Mouse (Mus musculus) ES-Bruce4 (cell line): ENCODE measurements around the gene Lpp. TPM values are rescaled to one million over a fixed set of nuclear protein-coding genes. Genes with fewer than 3 reads are reported as not detected.

Experiments used
- H3K27ac ChIP-seq: 2 replicates; pipeline ENCODE4 v1.5.1; 2012; ENCODE audit warnings: low read length, inconsistent platforms; ENCODE audit not compliant: insufficient read depth
- H3K27me3 ChIP-seq: 2 replicates; pipeline ENCODE4 v1.6.1; 2012; ENCODE audit warnings: mild to moderate bottlenecking, low read length, inconsistent platforms; ENCODE audit not compliant: control insufficient read depth, poor library complexity, insufficient read depth, severe bottlenecking
- H3K36me3 ChIP-seq: 2 replicates; pipeline ENCODE4 v1.6.1; 2012; ENCODE audit warnings: inconsistent platforms, mild to moderate bottlenecking, low read length, moderate library complexity; ENCODE audit not compliant: control insufficient read depth, poor library complexity, insufficient read depth, severe bottlenecking
- H3K4me1 ChIP-seq: one replicate; pipeline ENCODE4 v1.8.1; 2011; ENCODE audit warnings: low read length; ENCODE audit not compliant: control insufficient read depth, insufficient read depth
- H3K4me3 ChIP-seq: 2 replicates; pipeline ENCODE4 v1.5.1; 2011; ENCODE audit warnings: low read depth, mild to moderate bottlenecking, low read length
- H3K9ac ChIP-seq: 2 replicates; pipeline ENCODE4 v1.6.1; 2012; ENCODE audit warnings: low read depth, mild to moderate bottlenecking, inconsistent platforms; ENCODE audit not compliant: poor library complexity, severe bottlenecking
- H3K9me3 ChIP-seq: replicated peaks from 2 replicates; pipeline ENCODE4 v1.6.1; 2012; ENCODE audit warnings: mild to moderate bottlenecking, low read length, inconsistent platforms; ENCODE audit not compliant: control insufficient read depth, poor library complexity, insufficient read depth, severe bottlenecking
- CTCF ChIP-seq: IDR thresholded peaks from one replicate; pipeline ENCODE4 v1.8.1; 2011; ENCODE audit warnings: low read depth, low read length
- EP300 ChIP-seq: IDR thresholded peaks from 2 replicates; pipeline ENCODE4 v1.6.1; 2011; ENCODE audit warnings: low read depth, low read length; ENCODE audit not compliant: insufficient read depth
- POLR2A ChIP-seq: IDR thresholded peaks from one replicate; pipeline ENCODE4 v1.8.1; 2011; ENCODE audit warnings: low read length; ENCODE audit not compliant: insufficient read depth
- polyA plus RNA-seq: library from polyadenylated mRNA; stranded (reverse); fragments of >200 nt; gene quantifications from 2 replicates; pipeline ENCODE4 v1.2.4, GENCODE M21; 2011; ENCODE audit warnings: low read depth; ENCODE audit not compliant: missing spikeins, insufficient read depth, insufficient read length

Gene Lpp
- polyA plus RNA-seq, 1 experiment = 48.5 TPM

GRCm38 (mm10) chr16:24607896-24608457 lies 214.7 kb downstream of the Lpp start:
- Histone ChIP-seq H3K9me3 (no peaks in the 10 kb centered on the region), H3K27me3 (no peaks in the 10 kb centered on the region), H3K4me3 (no peak overlapping the region), H3K9ac (no peak overlapping the region), H3K36me3 (no peaks in the 10 kb centered on the region), H3K4me1 (no peaks in the 10 kb centered on the region), H3K27ac (no peak overlapping the region)
- TF ChIP-seq EP300 = no peak
- TF ChIP-seq CTCF = no peak

GRCm38 (mm10) chr16:24619458-24619857 lies 226.2 kb downstream of the Lpp start:
- H3K9me3 ChIP-seq = no peaks in the 10 kb centered on the region
- no peaks in the 10 kb centered on the region for H3K36me3 ChIP-seq
- no peak overlapping the region for H3K27ac ChIP-seq
- no peaks in the 10 kb centered on the region for H3K27me3 ChIP-seq
- no peaks in the 10 kb centered on the region for H3K4me1 ChIP-seq
- H3K9ac ChIP-seq = no peak overlapping the region
- H3K4me3 ChIP-seq = no peak overlapping the region
- TF ChIP-seq EP300 (no peak), POLR2A (no peak), CTCF (no peak)

- TF ChIP-seq CTCF (no peak), EP300 (no peak), POLR2A (no peak)
- H3K4me1 ChIP-seq = no peaks in the 10 kb centered on the region
- H3K9me3 ChIP-seq = no peaks in the 10 kb centered on the region
- H3K27me3 ChIP-seq = no peaks in the 10 kb centered on the region
- H3K9ac ChIP-seq = no peak overlapping the region
- no peak overlapping the region for H3K4me3 ChIP-seq
- H3K27ac ChIP-seq = no peak overlapping the region
- H3K36me3 ChIP-seq = no peaks in the 10 kb centered on the region
Observed at GRCm38 (mm10) chr16:24620021-24620420, 226.7 kb downstream of the Lpp start.

GRCm38 (mm10) chr16:24622226-24623194 lies 229.2 kb downstream of the Lpp start:
- no peak overlapping the region for H3K9ac ChIP-seq
- H3K9me3 ChIP-seq = no peaks in the 10 kb centered on the region
- TF ChIP-seq CTCF (no peak), POLR2A (no peak), EP300 (no peak)
- H3K27ac ChIP-seq = no peak overlapping the region
- no peaks in the 10 kb centered on the region for H3K4me1 ChIP-seq
- no peaks in the 10 kb centered on the region for H3K27me3 ChIP-seq
- H3K36me3 ChIP-seq = no peaks in the 10 kb centered on the region
- H3K4me3 ChIP-seq = no peak overlapping the region

- H3K27me3 ChIP-seq = no peaks in the 10 kb centered on the region
- no peaks in the 10 kb centered on the region for H3K36me3 ChIP-seq
- no peaks in the 10 kb centered on the region for H3K9me3 ChIP-seq
- no peak for TF ChIP-seq EP300
- TF ChIP-seq CTCF = no peak
- no peak overlapping the region for H3K27ac ChIP-seq
- H3K9ac ChIP-seq = no peak overlapping the region
- no peak overlapping the region for H3K4me3 ChIP-seq
- no peaks in the 10 kb centered on the region for H3K4me1 ChIP-seq
Observed at GRCm38 (mm10) chr16:24624335-24624734, 231.0 kb downstream of the Lpp start.

GRCm38 (mm10) chr16:24625576-24625975 lies 232.3 kb downstream of the Lpp start:
- Histone ChIP-seq H3K4me1 (no peaks in the 10 kb centered on the region), H3K27me3 (no peaks in the 10 kb centered on the region), H3K27ac (no peak overlapping the region), H3K9me3 (no peaks in the 10 kb centered on the region), H3K9ac (no peak overlapping the region), H3K4me3 (no peak overlapping the region), H3K36me3 (no peaks in the 10 kb centered on the region)
- TF ChIP-seq POLR2A (no peak), EP300 (no peak), CTCF (no peak)
